Mouse (Mus musculus) left cerebral cortex, adult 9 months (tissue): ENCODE results near the gene Ccdc8.

Experiments
- DNase-seq, 2 experiments: peaks; one replicate each; pipeline ENCODE4 v3.0.0; 2022; ENCODE audit warnings: low spot score in 2 of 2

The Ccdc8 gene

GRCm38 (mm10) chr7:17045743-17046142 lies 53.2 kb downstream of the Ccdc8 start:
- no peak for DNase-seq
